Mouse (Mus musculus) embryonic facial prominence, embryonic 14.5 days (tissue): ENCODE measurements around the gene Vps33b. TPM values are rescaled to one million over a fixed set of nuclear protein-coding genes. Genes with fewer than 3 reads are reported as not detected.

ENCODE experiments used
- ATAC-seq: fragments of 200-750 bp; cut with Nextera tagmentation; 2 replicates; pipeline ENCODE4 v1.8.0; 2017; ENCODE audit warnings: low read depth, moderate number of reproducible peaks, moderate TSS enrichment
- DNase-seq: peaks from one replicate; pipeline ENCODE4 v3.0.0-alpha.2; 2015; ENCODE audit warnings: low spot score
- H3K27ac ChIP-seq: fragments of 300-500 bp; sonication (generic); replicated peaks from 2 replicates; pipeline ENCODE4 v1.5.1; 2014; ENCODE audit warnings: low read depth, mild to moderate bottlenecking, low read length, moderate library complexity
- H3K27me3 ChIP-seq: fragments of 300-500 bp; sonication (generic); replicated peaks from 2 replicates; pipeline ENCODE4 v1.6.1; 2014; ENCODE audit warnings: low read length; ENCODE audit not compliant: control insufficient read depth, insufficient read depth
- H3K36me3 ChIP-seq: fragments of 300-500 bp; sonication (generic); 2 replicates; pipeline ENCODE4 v1.6.1; 2014; ENCODE audit warnings: low read length, mixed read lengths; ENCODE audit not compliant: control insufficient read depth, insufficient read depth
- H3K4me1 ChIP-seq: fragments of 300-500 bp; sonication (generic); 2 replicates; pipeline ENCODE4 v1.6.1; 2014; ENCODE audit warnings: antibody characterized with exemption, low read length; ENCODE audit not compliant: control insufficient read depth, insufficient read depth
- H3K4me2 ChIP-seq: fragments of 300-500 bp; sonication (generic); 2 replicates; pipeline ENCODE4 v1.6.1; 2014; ENCODE audit warnings: low read depth, mild to moderate bottlenecking, low read length, moderate library complexity, mixed read lengths
- H3K4me3 ChIP-seq: fragments of 300-500 bp; sonication (generic); 2 replicates; pipeline ENCODE4 v1.5.1; 2014; ENCODE audit warnings: low read depth, mild to moderate bottlenecking, low read length
- H3K9ac ChIP-seq: fragments of 300-500 bp; sonication (generic); 2 replicates; pipeline ENCODE4 v1.6.1; 2014; ENCODE audit warnings: low read depth, mild to moderate bottlenecking, low read length, moderate library complexity, mixed read lengths
- H3K9me3 ChIP-seq: fragments of 300-500 bp; sonication (generic); 2 replicates; pipeline ENCODE4 v1.6.1; 2016; ENCODE audit warnings: low read length; ENCODE audit not compliant: control insufficient read depth
- WGBS: fragments of 180-500 bp; shearing (Covaris S2); extraction: QIAGEN DNeasy Blood & Tissue Kit; methylation state at CpG from one replicate; pipeline ENCODE4 v1.1.7; 2014; 5-methylcytosine and 5-hydroxymethylcytosine counted together
- polyA plus RNA-seq: library from polyadenylated mRNA; unstranded; fragments of >200 nt; fragmentation: Nextera tagmentation; extraction: Ambion mirVana; gene quantifications from 2 replicates; pipeline ENCODE4 v1.2.1, GENCODE M21; 2014

Vps33b gene
- polyA plus RNA-seq, 1 experiment from 2014 or later: 7.0 TPM

DNA sequence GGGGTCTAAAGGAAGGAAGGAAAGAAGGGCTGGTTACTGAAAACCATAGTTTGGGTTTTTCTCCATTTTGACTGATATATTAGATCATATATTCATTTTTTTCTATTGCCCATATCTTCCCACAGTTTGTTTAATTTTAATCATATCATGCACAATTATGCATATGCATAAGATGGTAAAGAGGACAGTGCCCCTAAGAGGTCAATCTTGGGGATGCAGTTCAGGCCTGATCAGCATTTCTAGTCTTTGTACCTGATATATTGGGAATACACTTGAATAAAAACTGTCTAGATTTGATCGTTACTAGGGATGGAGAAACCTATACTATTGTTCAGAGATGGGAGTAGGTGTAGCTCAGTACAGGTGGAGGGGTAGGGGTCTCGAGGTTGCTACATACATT is 11.5 kb downstream of the Vps33b start:
- H3K27me3 ChIP-seq: no peaks in the 10 kb centered on the region
- ATAC-seq: no peak
- H3K9me3 ChIP-seq: no peaks in the 10 kb centered on the region
- H3K36me3 ChIP-seq: peaks cover 85% of the 10 kb centered on the region
- no peak overlapping the region for H3K27ac ChIP-seq
- H3K9ac ChIP-seq: no peak overlapping the region
- no peak overlapping the region for H3K4me2 ChIP-seq
- no peak overlapping the region for H3K4me3 ChIP-seq
- H3K4me1 ChIP-seq: no peaks in the 10 kb centered on the region
- 86% methylated on average over 2 of the region's 2 CpGs for WGBS
- DNase-seq: no peak

DNA sequence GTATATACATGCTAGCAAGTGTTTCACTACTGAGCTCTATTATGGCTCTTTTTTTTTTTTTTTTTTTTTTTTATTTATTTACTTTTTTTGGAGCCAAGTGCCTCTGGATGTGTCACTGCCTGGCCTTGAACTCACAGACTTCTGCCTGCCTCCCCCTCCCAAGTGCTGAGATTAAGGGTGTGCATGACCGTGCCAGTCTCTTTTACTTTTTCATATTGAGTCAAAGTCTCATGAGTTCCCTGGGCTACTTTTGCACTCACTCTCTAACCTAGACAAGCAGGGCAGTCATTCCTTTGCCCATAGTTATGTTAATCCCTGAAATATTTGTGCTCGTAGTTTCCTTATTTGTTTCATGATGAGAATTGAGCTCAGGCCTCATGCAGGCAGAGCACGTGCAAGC is 12.2 kb downstream of the Vps33b start:
- 87% methylated on average over 3 of the region's 3 CpGs for WGBS
- Histone ChIP-seq H3K4me3 (no peak overlapping the region), H3K4me1 (no peaks in the 10 kb centered on the region), H3K9ac (no peak overlapping the region), H3K4me2 (no peak overlapping the region), H3K9me3 (no peaks in the 10 kb centered on the region), H3K27ac (no peak overlapping the region), H3K27me3 (no peaks in the 10 kb centered on the region), H3K36me3 (peaks cover 84% of the 10 kb centered on the region)
- ATAC-seq (no peak), DNase-seq (no peak)

DNA sequence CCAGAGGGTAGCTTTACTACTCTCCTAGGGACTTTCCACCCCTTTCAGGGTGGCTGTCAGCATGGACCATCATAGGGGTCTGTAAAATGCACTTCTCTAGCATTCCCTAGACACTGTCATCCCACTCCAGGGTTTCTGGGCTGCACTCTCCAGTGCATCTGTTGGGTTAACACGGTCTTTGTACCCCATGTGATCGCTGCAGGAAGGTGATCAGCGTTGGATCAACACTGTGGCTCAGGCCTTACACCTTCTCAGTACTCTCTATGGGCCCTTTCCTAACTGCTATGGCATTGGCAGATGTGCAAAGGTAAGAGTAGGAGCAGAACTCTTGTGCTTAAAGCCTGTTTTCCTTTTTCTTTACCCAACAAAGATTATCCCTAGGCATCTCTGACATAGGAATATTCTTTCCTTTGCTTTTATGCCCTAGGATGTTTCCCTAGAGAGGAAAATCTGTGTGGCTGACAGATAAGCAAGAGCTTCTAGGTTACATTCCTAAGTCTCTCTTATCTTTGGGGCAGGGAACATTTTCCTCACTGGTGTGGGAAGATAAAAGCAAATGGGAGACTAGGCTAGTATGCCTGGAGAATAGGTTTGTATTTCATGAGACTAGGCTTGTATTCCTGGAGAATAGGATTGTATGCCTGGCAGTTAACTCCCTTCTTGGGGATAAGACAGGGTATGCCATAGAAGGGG is 13.9 kb downstream of the Vps33b start:
- H3K4me2 ChIP-seq: no peak overlapping the region
- H3K27ac ChIP-seq: no peak overlapping the region
- no peaks in the 10 kb centered on the region for H3K4me1 ChIP-seq
- ATAC-seq (no peak), DNase-seq (no peak)
- 86% methylated on average over 3 of the region's 3 CpGs for WGBS
- H3K27me3 ChIP-seq: no peaks in the 10 kb centered on the region
- H3K9me3 ChIP-seq: no peaks in the 10 kb centered on the region
- H3K9ac ChIP-seq: no peak overlapping the region
- H3K36me3 ChIP-seq: peaks cover 85% of the 10 kb centered on the region
- H3K4me3 ChIP-seq: no peak overlapping the region

DNA sequence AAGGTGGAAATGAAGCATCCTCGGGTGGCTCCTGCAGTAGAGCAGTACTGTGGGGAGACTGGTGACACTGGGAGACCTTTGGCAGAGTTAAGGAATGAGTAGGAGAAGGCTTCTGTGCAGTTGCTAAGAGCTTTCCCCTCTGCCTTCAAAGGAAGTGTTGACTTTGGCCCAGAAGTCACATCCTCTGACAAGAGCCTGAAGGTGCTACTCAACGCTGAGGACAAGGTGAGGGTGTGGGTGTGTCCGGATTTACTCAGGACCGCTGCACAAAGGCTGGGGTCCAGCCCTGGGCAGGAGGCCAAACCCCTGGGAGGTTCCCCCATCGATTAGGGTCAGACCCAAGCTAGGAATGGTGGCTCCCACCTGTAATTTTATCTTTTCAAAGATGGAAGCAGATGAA is 14.9 kb downstream of the Vps33b start:
- H3K36me3 ChIP-seq: peaks cover 75% of the 10 kb centered on the region
- ATAC-seq (no peak), DNase-seq (no peak)
- H3K27ac ChIP-seq: no peak overlapping the region
- no peaks in the 10 kb centered on the region for H3K9me3 ChIP-seq
- no peaks in the 10 kb centered on the region for H3K4me1 ChIP-seq
- H3K4me2 ChIP-seq: no peak overlapping the region
- no peak overlapping the region for H3K9ac ChIP-seq
- H3K27me3 ChIP-seq: no peaks in the 10 kb centered on the region
- no peak overlapping the region for H3K4me3 ChIP-seq
- WGBS: 93% methylated on average over 5 of the region's 5 CpGs

DNA sequence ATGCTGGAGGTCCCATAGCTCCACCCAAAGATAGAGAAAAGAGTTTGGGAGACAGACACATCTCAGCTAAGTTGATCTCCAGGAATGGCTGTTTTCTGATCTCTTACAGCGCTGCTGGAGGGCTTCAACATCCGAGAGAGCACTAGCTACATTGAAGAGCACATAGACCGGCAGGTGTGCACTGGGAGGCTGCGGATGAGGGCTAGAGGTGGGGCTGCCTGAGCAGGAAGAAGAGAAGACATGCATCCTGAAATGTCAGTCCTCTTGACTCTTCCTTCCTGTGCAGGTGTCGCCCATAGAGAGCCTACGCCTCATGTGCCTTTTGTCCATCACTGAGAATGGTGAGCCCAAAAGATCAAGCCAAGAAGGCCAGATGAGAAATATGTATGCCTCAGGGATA is 16.3 kb downstream of the Vps33b start:
- H3K9ac ChIP-seq: no peak overlapping the region
- ATAC-seq (no peak), DNase-seq (no peak)
- H3K4me1 ChIP-seq: no peaks in the 10 kb centered on the region
- WGBS: 94% methylated on average over 6 of the region's 6 CpGs
- H3K27me3 ChIP-seq: no peaks in the 10 kb centered on the region
- no peaks in the 10 kb centered on the region for H3K9me3 ChIP-seq
- peaks cover 65% of the 10 kb centered on the region for H3K36me3 ChIP-seq
- H3K27ac ChIP-seq: no peak overlapping the region
- H3K4me2 ChIP-seq: no peak overlapping the region
- H3K4me3 ChIP-seq: no peak overlapping the region

DNA sequence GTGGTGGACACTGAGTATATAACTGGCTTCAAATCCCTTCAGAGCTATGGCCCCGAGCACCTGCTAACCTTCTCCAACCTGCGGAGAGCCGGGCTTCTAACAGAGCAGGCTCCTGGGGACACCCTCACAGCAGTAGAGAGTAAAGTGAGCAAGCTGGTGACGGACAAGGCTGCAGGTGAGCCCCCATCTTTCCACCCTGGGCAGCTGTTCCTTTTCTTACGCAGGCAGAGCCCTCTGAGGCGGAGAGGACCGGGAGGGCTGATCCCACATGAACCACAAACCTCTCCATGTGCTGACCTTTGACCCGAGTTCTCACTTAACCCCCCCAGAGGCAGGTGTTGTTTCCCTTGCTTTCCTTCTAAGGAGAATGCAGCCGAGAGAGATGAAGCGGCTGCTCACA is 18.3 kb downstream of the Vps33b start:
- no peak overlapping the region for H3K4me2 ChIP-seq
- no peaks in the 10 kb centered on the region for H3K4me1 ChIP-seq
- H3K9me3 ChIP-seq: no peaks in the 10 kb centered on the region
- DNase-seq: no peak
- ATAC-seq: no peak
- no peaks in the 10 kb centered on the region for H3K27me3 ChIP-seq
- WGBS: 74% methylated on average over 10 of the region's 10 CpGs
- H3K36me3 ChIP-seq: peaks cover 55% of the 10 kb centered on the region
- no peak overlapping the region for H3K4me3 ChIP-seq
- no peak overlapping the region for H3K9ac ChIP-seq
- no peak overlapping the region for H3K27ac ChIP-seq

DNA sequence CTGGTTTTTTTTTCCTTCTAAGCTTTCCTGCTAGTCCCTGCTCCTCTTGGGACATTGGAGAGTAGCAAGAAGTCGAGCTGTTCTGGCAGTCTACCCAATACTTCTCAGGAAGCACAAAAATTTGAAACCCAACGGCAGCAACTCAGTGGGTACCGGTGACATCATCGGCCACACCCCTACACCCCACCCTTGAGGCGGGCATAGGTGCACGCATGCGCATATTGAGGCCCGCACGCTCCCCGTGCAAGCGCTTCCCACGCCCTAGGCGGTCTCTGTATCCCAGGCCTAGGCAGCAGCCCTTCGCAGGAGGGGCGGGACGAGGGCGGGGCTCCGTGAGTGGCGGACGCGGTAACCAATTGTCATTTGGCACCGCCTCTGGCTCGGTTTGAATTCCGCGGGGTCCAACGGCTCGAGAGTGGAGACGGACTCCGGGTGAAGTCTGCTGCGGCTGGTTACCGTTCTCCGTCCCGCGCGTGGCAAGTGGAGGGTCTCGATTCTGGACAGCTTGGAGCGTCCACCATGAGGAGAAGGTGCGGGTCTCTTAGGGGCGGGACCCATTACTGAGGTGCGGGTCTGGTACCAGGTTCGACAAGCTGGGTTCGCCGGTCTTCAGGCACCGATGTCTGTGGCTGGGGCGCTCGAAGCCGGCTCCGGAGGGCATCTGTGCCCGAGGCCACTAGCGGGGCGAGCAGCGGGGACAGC is 24.8 kb downstream of the Vps33b start, which contains the start of gene Prc1:
TSS of gene Prc1 (plus strand) at position 389 of the 702 bp plus-strand sequence.
- Histone ChIP-seq H3K36me3 (no peaks in the 10 kb centered on the region), H3K4me2 (peak within 1 kb of the TSS; percentile 69), H3K4me1 (peaks cover 5% of the 10 kb centered on the region), H3K9me3 (no peaks in the 10 kb centered on the region), H3K27me3 (no peaks in the 10 kb centered on the region), H3K4me3 (peak within 1 kb of the TSS; percentile 84), H3K27ac (peak within 1 kb of the TSS; percentile 81), H3K9ac (peak within 1 kb of the TSS; percentile 82)
- ATAC-seq (peak; percentile 99), DNase-seq (peak; percentile 99)
- WGBS: 0% methylated on average over 39 of the region's 52 CpGs

DNA sequence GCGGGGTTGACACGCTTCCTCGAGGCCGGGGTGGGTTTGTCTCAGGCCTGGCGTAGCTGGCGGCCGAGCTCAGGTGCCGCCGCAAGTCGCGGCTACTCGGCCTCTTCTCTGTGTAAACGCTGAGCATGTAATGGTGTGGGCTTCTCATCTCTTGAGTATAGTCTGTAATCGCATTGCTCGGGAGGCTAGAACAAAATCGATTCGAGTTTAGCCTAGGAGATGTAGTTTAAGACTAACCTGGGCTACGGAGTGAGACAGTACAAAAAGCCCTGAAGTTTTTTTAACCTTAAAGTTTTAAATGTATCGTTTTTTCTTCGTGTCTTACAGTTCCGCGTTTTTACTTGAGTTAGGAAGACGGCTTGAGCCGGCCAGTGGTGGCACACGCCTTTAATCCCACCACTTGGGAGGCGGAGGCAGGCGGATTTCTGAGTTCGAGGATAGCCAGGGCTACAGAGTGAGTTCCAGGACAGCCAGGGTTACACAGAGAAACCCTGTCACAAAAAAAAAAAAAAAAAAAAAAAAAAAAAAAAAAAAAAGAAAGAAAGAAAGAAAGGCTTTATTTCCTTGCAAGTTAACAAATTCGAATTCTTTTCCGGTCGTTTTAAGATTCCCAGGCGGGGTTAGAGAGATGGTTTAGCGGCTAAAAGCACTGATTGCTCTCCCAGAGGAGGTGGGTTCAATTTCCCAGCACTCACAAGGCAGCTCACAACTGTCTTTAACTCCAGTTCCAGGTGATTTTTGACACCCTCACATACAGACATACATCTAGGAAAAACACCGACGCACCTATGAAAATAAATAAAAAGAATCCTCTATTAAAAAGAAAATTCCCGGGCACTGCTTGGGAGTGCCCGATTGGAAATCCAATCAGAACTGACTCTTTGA is 25.6 kb downstream of the Vps33b start:
- 8% methylated on average over 37 of the region's 37 CpGs for WGBS
- Histone ChIP-seq H3K27ac (peak overlapping the region; percentile 79), H3K4me2 (peak overlapping the region; percentile 69), H3K4me1 (peaks cover 5% of the 10 kb centered on the region), H3K9ac (peak overlapping the region; percentile 82), H3K27me3 (no peaks in the 10 kb centered on the region), H3K9me3 (no peaks in the 10 kb centered on the region), H3K36me3 (no peaks in the 10 kb centered on the region; the same call in 1 of the 2 replicates), H3K4me3 (peak overlapping the region; percentile 84)
- DNase-seq: peak; percentile 57
- ATAC-seq: peak; percentile 66
